Mouse (Mus musculus) kidney, embryonic 14.5 days (tissue): ENCODE measurements at regions not wholly inside any gene's neighbourhood (a gene's known extent, or its start where the extent isn't known, plus 50 kb on each side); places are given as distances from the start of the nearest gene placed in this dataset.
"Not testable (repeated sequence)": the region's sequence is repeated elsewhere in the genome, so short reads cannot be mapped to it uniquely, and the experiment has no call there.

Source experiments
- ATAC-seq: fragments of 200-750 bp; cut with Nextera tagmentation; 2 replicates; pipeline ENCODE4 v1.8.0; 2017; ENCODE audit warnings: moderate number of reproducible peaks, mild to moderate bottlenecking, moderate TSS enrichment, moderate library complexity; ENCODE audit not compliant: low FRiP score, low TSS enrichment
- H3K27ac ChIP-seq: fragments of 300-500 bp; sonication (generic); 2 replicates; pipeline ENCODE4 v1.5.1; 2014; ENCODE audit warnings: low read depth, mild to moderate bottlenecking, low read length, moderate library complexity, mixed read lengths
- H3K27me3 ChIP-seq: fragments of 300-500 bp; sonication (generic); 2 replicates; pipeline ENCODE4 v1.6.1; 2014; ENCODE audit warnings: mild to moderate bottlenecking, low read length; ENCODE audit not compliant: control insufficient read depth, insufficient read depth
- H3K36me3 ChIP-seq: fragments of 300-500 bp; sonication (generic); 2 replicates; pipeline ENCODE4 v1.6.1; 2014; ENCODE audit warnings: low read length, mixed read lengths; ENCODE audit not compliant: control insufficient read depth, insufficient read depth
- H3K4me1 ChIP-seq: fragments of 300-500 bp; sonication (generic); 2 replicates; pipeline ENCODE4 v1.6.1; 2014; ENCODE audit warnings: low read length, mixed read lengths; ENCODE audit not compliant: control insufficient read depth, insufficient read depth
- H3K4me2 ChIP-seq: fragments of 300-500 bp; sonication (generic); replicated peaks from 2 replicates; pipeline ENCODE4 v1.6.1; 2014; ENCODE audit warnings: low read depth, mild to moderate bottlenecking, low read length
- H3K4me3 ChIP-seq: fragments of 300-500 bp; sonication (generic); 2 replicates; pipeline ENCODE4 v1.5.1; 2014; ENCODE audit warnings: mild to moderate bottlenecking, low read length
- H3K9ac ChIP-seq: fragments of 300-500 bp; sonication (generic); 2 replicates; pipeline ENCODE4 v1.6.1; 2014; ENCODE audit warnings: low read depth, mild to moderate bottlenecking, low read length, moderate library complexity
- H3K9me3 ChIP-seq: fragments of 300-500 bp; sonication (generic); 2 replicates; pipeline ENCODE4 v1.6.1; 2016; ENCODE audit warnings: low read length; ENCODE audit not compliant: control insufficient read depth
- WGBS: fragments of 180-500 bp; shearing (Covaris S2); extraction: QIAGEN DNeasy Blood & Tissue Kit; methylation state at CpG from one replicate; pipeline ENCODE4 v1.1.7; 2014; 5-methylcytosine and 5-hydroxymethylcytosine counted together

- Histone ChIP-seq H3K36me3 (no peaks in the 10 kb centered on the region), H3K9ac (no peak overlapping the region), H3K9me3 (no peaks in the 10 kb centered on the region), H3K4me3 (no peak overlapping the region), H3K27me3 (no peaks in the 10 kb centered on the region), H3K4me2 (no peak overlapping the region), H3K27ac (no peak overlapping the region), H3K4me1 (no peaks in the 10 kb centered on the region)
- 54% methylated on average over 3 of the region's 3 CpGs for whole genome bisulfite sequencing
- no peak for ATAC-seq
Observed at GRCm38 (mm10) chr15:3909471-3909870, 69.9 kb downstream of the Fbxo4 start.

DNA sequence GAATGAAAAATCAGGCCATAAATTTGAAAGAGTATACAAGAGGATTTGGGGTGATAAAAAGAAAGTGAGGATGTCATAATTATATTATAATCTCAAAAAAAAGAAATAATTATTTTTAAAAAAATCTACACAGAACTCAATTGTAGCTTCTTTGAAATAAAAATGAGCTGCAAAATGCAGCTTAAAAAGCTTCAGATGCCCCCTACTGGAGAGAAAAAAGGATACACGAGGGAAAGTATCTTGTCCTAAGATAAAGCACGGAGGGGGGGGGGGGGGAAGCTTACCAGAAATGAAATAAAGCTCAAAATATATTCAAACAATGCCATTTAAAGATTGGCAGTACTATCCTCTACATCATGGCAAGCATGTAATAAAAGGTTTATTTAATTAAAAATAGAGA is 70.7 kb downstream of the Fbxo4 start:
- H3K36me3 ChIP-seq: no peaks in the 10 kb centered on the region
- no peak overlapping the region for H3K4me2 ChIP-seq
- no peak overlapping the region for H3K4me3 ChIP-seq
- H3K4me1 ChIP-seq: no peaks in the 10 kb centered on the region
- no peaks in the 10 kb centered on the region for H3K27me3 ChIP-seq
- ATAC-seq: no peak
- 6% methylated on average over 2 of the region's 2 CpGs for whole genome bisulfite sequencing
- H3K27ac ChIP-seq: no peak overlapping the region
- H3K9ac ChIP-seq: no peak overlapping the region
- H3K9me3 ChIP-seq: no peaks in the 10 kb centered on the region

- 64% methylated on average over 2 of the region's 2 CpGs for WGBS
- Histone ChIP-seq H3K9ac (no peak overlapping the region), H3K4me3 (no peak overlapping the region), H3K4me1 (no peaks in the 10 kb centered on the region), H3K27ac (no peak overlapping the region), H3K36me3 (no peaks in the 10 kb centered on the region), H3K9me3 (no peaks in the 10 kb centered on the region), H3K27me3 (no peaks in the 10 kb centered on the region), H3K4me2 (no peak overlapping the region)
- ATAC-seq: no peak
Observed at GRCm38 (mm10) chr15:3905548-3905947, 73.8 kb downstream of the Fbxo4 start.

GRCm38 (mm10) chr15:3878429-3878828 is 100.9 kb downstream of the Fbxo4 start:
- Histone ChIP-seq H3K27ac (no peak overlapping the region), H3K9me3 (no peaks in the 10 kb centered on the region), H3K36me3 (no peaks in the 10 kb centered on the region), H3K4me2 (no peak overlapping the region), H3K4me1 (no peaks in the 10 kb centered on the region), H3K9ac (no peak overlapping the region), H3K4me3 (no peak overlapping the region), H3K27me3 (no peaks in the 10 kb centered on the region)
- WGBS: 67% methylated on average over 2 of the region's 2 CpGs
- no peak for ATAC-seq

DNA sequence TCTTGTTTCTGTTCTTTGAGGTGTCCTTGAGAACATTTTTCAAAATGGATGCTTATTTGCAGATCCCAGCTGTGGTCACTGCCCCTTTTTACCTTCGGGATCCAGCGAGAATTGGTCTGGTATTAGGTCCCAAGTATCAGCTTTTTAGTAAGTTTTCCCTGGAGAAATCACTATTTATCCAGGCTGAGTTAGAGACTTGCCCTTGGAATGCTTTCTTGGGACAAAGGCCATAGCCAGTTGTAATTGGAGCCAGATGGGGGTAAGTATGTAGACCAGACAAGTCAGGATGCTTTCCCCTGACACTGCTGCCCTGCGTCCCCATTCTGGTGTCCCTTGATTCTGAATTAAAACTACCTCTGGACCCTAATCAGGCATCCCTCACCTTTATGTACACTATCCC is 101.9 kb downstream of the Fbxo4 start:
- Histone ChIP-seq H3K4me2 (no peak overlapping the region), H3K36me3 (no peaks in the 10 kb centered on the region), H3K27ac (no peak overlapping the region), H3K9me3 (no peaks in the 10 kb centered on the region), H3K9ac (no peak overlapping the region), H3K27me3 (no peaks in the 10 kb centered on the region), H3K4me3 (no peak overlapping the region), H3K4me1 (no peaks in the 10 kb centered on the region)
- no peak for ATAC-seq
- WGBS: 79% methylated on average over 3 of the region's 3 CpGs

- not testable (repeated sequence) for H3K4me1 ChIP-seq, H3K4me3 ChIP-seq, H3K9me3 ChIP-seq, H3K36me3 ChIP-seq, H3K27me3 ChIP-seq, ATAC-seq, H3K4me2 ChIP-seq, H3K9ac ChIP-seq, H3K27ac ChIP-seq
- WGBS: 78% methylated on average over 6 of the region's 7 CpGs
Observed at GRCm38 (mm10) chr15:3875210-3875861, 104.0 kb downstream of the Fbxo4 start.

- Histone ChIP-seq H3K36me3 (no peaks in the 10 kb centered on the region), H3K4me1 (no peaks in the 10 kb centered on the region), H3K27ac (no peak overlapping the region), H3K4me3 (no peak overlapping the region), H3K4me2 (no peak overlapping the region), H3K27me3 (no peaks in the 10 kb centered on the region), H3K9ac (no peak overlapping the region), H3K9me3 (no peaks in the 10 kb centered on the region)
- ATAC-seq: no peak
- 77% methylated on average over 4 of the region's 4 CpGs for WGBS
Observed at GRCm38 (mm10) chr15:3831802-3832201, 147.6 kb downstream of the Fbxo4 start.

DNA sequence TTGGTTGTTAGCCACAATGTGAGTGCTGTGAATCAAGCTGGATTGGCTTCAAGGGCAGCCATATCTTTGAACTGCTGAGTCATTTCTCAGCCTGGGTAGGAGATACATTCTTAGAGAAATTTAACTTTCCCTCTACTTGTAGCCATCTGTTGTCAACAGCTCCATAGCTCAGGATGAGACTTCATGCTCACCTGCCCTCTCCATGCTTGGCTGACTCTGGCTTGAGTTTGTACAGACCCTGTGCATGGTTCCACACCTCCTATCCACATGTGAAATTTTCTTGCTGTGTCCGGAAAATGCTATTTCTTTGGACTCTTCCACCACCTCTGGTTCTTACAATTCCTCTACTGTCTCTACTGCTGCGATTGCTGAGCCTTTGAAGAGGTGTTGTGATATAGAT is 173.9 kb downstream of the Fbxo4 start:
- Histone ChIP-seq H3K36me3 (no peaks in the 10 kb centered on the region), H3K27me3 (no peaks in the 10 kb centered on the region), H3K9ac (no peak overlapping the region), H3K27ac (no peak overlapping the region), H3K4me2 (no peak overlapping the region), H3K9me3 (no peaks in the 10 kb centered on the region), H3K4me1 (no peaks in the 10 kb centered on the region), H3K4me3 (no peak overlapping the region)
- no peak for ATAC-seq
- WGBS: 88% methylated on average over 2 of the region's 2 CpGs

DNA sequence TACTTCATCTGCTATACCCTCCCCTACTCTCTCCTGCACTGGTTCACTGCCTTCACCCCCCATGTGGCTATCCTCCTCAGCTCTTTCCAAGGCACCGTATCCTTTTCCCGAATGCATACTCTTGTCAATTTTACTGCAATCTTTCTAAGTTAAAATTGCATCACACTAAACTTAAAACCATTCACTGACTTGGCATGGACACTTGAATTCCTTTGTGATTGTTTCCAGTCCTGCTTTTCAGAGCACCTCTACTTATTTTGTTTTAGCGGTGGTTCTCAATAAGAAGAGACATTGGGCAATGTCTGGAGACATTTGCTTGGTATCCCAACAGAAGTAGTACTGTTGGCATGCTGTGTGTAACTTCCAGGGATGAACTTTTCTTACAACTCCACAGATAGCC is 192.6 kb upstream of the Ghr start:
- WGBS: 82% methylated on average over 3 of the region's 3 CpGs
- H3K36me3 ChIP-seq: no peaks in the 10 kb centered on the region
- no peaks in the 10 kb centered on the region for H3K4me1 ChIP-seq
- H3K9ac ChIP-seq: no peak overlapping the region
- no peak overlapping the region for H3K4me3 ChIP-seq
- H3K27ac ChIP-seq: no peak overlapping the region
- no peaks in the 10 kb centered on the region for H3K27me3 ChIP-seq
- no peak for ATAC-seq
- H3K4me2 ChIP-seq: no peak overlapping the region
- no peaks in the 10 kb centered on the region for H3K9me3 ChIP-seq
